ENCODE assay signal across 8 mouse cellular contexts in the genomic region with DNA sequence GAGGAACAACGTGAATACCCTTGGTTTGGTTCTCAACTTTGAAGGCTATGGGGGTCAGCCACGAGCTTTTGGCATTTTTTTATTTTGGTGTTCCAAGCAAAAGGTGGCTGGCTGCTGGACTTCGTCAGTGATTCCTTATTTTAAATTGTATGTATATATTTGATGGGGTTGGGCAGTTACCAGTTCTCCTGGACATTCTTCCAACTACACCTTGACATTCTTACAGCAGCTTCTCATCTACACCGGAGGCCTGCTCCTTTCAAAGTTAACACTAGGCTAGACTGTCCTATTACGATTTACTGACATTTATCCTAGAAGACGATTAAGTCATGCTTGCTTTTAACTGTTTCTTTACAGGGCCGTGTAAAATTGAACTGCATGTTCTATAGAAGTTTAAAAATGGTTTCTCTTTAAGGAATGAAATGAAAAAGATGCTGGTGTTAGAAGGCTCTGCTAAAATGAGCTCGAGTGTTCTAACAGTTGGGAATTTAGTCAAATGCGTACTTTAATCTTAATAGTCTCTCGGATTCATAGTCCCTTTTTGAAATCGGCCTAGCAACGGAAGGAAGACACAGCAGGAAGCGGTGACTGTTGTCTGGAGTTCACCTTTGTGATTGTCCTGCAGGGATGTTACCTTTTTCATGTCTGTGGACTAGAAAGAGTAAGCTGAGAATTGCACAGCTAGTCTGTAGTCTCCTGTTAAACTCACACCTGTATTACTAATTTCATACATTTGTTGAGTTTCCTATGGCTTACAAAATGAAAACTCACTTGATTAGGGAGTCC. TPM values are rescaled to one million over a fixed set of nuclear protein-coding genes. Genes with fewer than 3 reads are reported as not detected.
DNase-seq lines count a peak whose midpoint lies in the region; ATAC-seq lines count a peak whose summit lies in the region.

No protein-coding gene starts in this region.

- H3K4me1 ChIP-seq in kidney, embryonic 15.5 days = peaks cover 34% of the 10 kb centered on the region
- peaks cover 6% of the 10 kb centered on the region for H3K4me1 ChIP-seq in brown adipose tissue, adult 24 weeks (ENCODE audit: control insufficient read depth, insufficient read depth, insufficient read length, low read length)
- peaks cover 21% of the 10 kb centered on the region for H3K4me1 ChIP-seq in hindbrain, embryonic 15.5 days (replicated peaks)
- peaks cover 26% of the 10 kb centered on the region for H3K4me1 ChIP-seq in midbrain, embryonic 15.5 days

- ATAC-seq in kidney, embryonic 15.5 days (replicated peaks; ENCODE audit: low FRiP score) = no peak
- ATAC-seq in hindbrain, embryonic 15.5 days (ENCODE audit: low FRiP score, low read depth) = no peak
- ATAC-seq in midbrain, embryonic 15.5 days (replicated peaks) = no peak

- peak overlapping the region; percentile 74 for H3K4me2 ChIP-seq in kidney, embryonic 15.5 days
- H3K4me2 ChIP-seq in hindbrain, embryonic 15.5 days = peak overlapping the region; percentile 75
- H3K4me2 ChIP-seq in midbrain, embryonic 15.5 days = peak overlapping the region; percentile 78

- H3K36me3 ChIP-seq in kidney, embryonic 15.5 days = no peaks in the 10 kb centered on the region
- no peaks in the 10 kb centered on the region for H3K36me3 ChIP-seq in hindbrain, embryonic 15.5 days
- no peaks in the 10 kb centered on the region for H3K36me3 ChIP-seq in midbrain, embryonic 15.5 days (replicated peaks)

- H3K9ac ChIP-seq in kidney, embryonic 15.5 days = peak overlapping the region; percentile 90
- peak overlapping the region; percentile 79 for H3K9ac ChIP-seq in hindbrain, embryonic 15.5 days
- H3K9ac ChIP-seq in midbrain, embryonic 15.5 days = peak overlapping the region; percentile 68

- peak overlapping the region; percentile 84 for H3K4me3 ChIP-seq in kidney, embryonic 15.5 days (replicated peaks)
- peak overlapping the region; percentile 77 for H3K4me3 ChIP-seq in brown adipose tissue, adult 24 weeks (ENCODE audit: insufficient read depth, low read depth, low read length)
- H3K4me3 ChIP-seq in hindbrain, embryonic 15.5 days = peak overlapping the region; percentile 81
- H3K4me3 ChIP-seq in midbrain, embryonic 15.5 days = peak overlapping the region; percentile 59

- H3K9me3 ChIP-seq in kidney, embryonic 15.5 days (replicated peaks) = no peaks in the 10 kb centered on the region
- no peaks in the 10 kb centered on the region for H3K9me3 ChIP-seq in hindbrain, embryonic 15.5 days
- H3K9me3 ChIP-seq in midbrain, embryonic 15.5 days = no peaks in the 10 kb centered on the region

- H3K27ac ChIP-seq in kidney, embryonic 15.5 days = no peak overlapping the region
- no peak overlapping the region for H3K27ac ChIP-seq in brown adipose tissue, adult 24 weeks (replicated peaks; ENCODE audit: low read depth, low read length)
- H3K27ac ChIP-seq in hindbrain, embryonic 15.5 days (replicated peaks) = peak overlapping the region; percentile 90; the same call in 1 of the 2 replicates
- H3K27ac ChIP-seq in midbrain, embryonic 15.5 days = peak overlapping the region; percentile 89; the same call in 1 of the 2 replicates

- 42% methylated on average over 13 of the region's 13 CpGs for WGBS in kidney, embryonic 15.5 days
- 33% methylated on average over 13 of the region's 13 CpGs for WGBS in hindbrain, embryonic 15.5 days
- 33% methylated on average over 13 of the region's 13 CpGs for WGBS in midbrain, embryonic 15.5 days

- no peaks in the 10 kb centered on the region for H3K27me3 ChIP-seq in kidney, embryonic 15.5 days
- no peaks in the 10 kb centered on the region for H3K27me3 ChIP-seq in hindbrain, embryonic 15.5 days
- H3K27me3 ChIP-seq in midbrain, embryonic 15.5 days (replicated peaks) = no peaks in the 10 kb centered on the region

- no peak for DNase-seq in kidney, adult 11 months
- no peak for DNase-seq in ovary, postnatal 10 days (ENCODE audit: low spot score)
- DNase-seq in adrenal gland, postnatal 4 days (ENCODE audit: low spot score in 2 of 2) = no peak
- DNase-seq in c-Kit-positive CD71-positive TER-119-positive erythroid progenitor cells, embryonic 14.5 days (ENCODE audit: low spot score) = no peak

RNA-seq across cellular contexts. Expression of gene Socs5, which starts 1.2 kb away (rescaled TPM):
- polyA plus RNA-seq in kidney, embryonic 15.5 days (2015; fragmentation: Nextera tagmentation; extraction: Ambion mirVana) = 14.9 and 17.0 TPM in 2 replicates
- polyA plus RNA-seq in brown adipose tissue, adult 24 weeks (2012; ENCODE audit: insufficient read depth, insufficient read length, missing spikeins) = 12.3 and 14.0 TPM in 2 replicates
- 16.3 and 16.6 TPM in 2 replicates for polyA plus RNA-seq in hindbrain, embryonic 15.5 days (2015; fragmentation: Nextera tagmentation; extraction: Ambion mirVana)
- 14.8 and 16.2 TPM in 2 replicates for polyA plus RNA-seq in midbrain, embryonic 15.5 days (2015; fragmentation: Nextera tagmentation; extraction: Ambion mirVana)
- total RNA-seq in adrenal gland, postnatal 4 days (2021) = 10 to 100 TPM; 53.0 to 53.4 TPM

Comparison
In these comparisons a context has a peak if more than half of its experiments do, and no peak if none do; other contexts are left out.
1. H3K27ac ChIP-seq: peak in hindbrain, embryonic 15.5 days (single experiment) and midbrain, embryonic 15.5 days (single experiment); none in kidney, embryonic 15.5 days (single experiment) and brown adipose tissue, adult 24 weeks (single experiment).
2. Peak in every context shown above with its lines, with median percentiles within 50 percentile points of each other: H3K4me2 ChIP-seq, H3K4me3 ChIP-seq and H3K9ac ChIP-seq.